In the genomic region with DNA sequence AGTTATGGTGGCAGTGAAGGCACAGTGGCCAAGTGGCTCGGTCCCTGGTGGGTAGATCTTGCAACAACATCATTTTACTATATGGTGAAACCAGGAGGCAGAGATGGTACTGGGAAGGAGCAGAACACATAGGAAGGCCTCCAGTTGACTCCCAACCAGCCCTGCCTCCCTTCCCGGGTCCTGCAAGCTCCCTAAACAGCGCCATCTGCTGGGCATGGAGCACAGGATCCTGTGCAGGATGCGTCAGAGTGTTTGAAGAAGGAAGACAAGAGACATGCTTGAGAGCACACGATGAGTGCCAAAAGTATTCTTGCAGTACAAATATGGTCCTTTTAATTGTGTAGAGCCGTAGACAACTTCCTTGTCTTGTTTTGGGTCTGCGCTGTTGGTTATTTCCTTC, we compare ENCODE assay signal across 8 mouse cellular contexts. TPM values are rescaled to one million over a fixed set of nuclear protein-coding genes. Genes with fewer than 3 reads are reported as not detected.
DNase-seq lines count a peak whose midpoint lies in the region; ATAC-seq and TF ChIP-seq lines count a peak whose summit lies in the region.

No protein-coding gene starts in this region.

- peak; percentile 59 for DNase-seq in gastrocnemius, adult 2 months
- no peak for DNase-seq in gastrocnemius, postnatal 25 days
- peak; percentile 27 for DNase-seq in ovary, postnatal 14 days (ENCODE audit: low spot score)
- no peak for DNase-seq in ovary, postnatal 10 days (ENCODE audit: low spot score)
- peak; percentile 90 to 92 for DNase-seq in cerebellum, postnatal 10 days
- DNase-seq in kidney, adult 8-10 months = peak; percentile 42 to 65
- DNase-seq in neural tube, embryonic 11.5 days (ENCODE audit: low spot score) = peak; percentile 65

- H3K27me3 ChIP-seq in neural tube, embryonic 11.5 days (ENCODE audit: control insufficient read depth, insufficient read depth, low read length) = no peaks in the 10 kb centered on the region

- 62% methylated on average over 7 of the region's 7 CpGs for WGBS in neural tube, embryonic 11.5 days

- no peak overlapping the region for H3K9ac ChIP-seq in neural tube, embryonic 11.5 days (ENCODE audit: low read length)

- no peak overlapping the region for H3K27ac ChIP-seq in gastrocnemius, adult 2 months
- H3K27ac ChIP-seq in neural tube, embryonic 11.5 days (ENCODE audit: low read depth, low read length) = no peak overlapping the region

- peak; percentile 69 for TF ChIP-seq CTCF in gastrocnemius, adult 2 months (IDR thresholded peaks at IDR 0.05)

- no peaks in the 10 kb centered on the region for H3K9me3 ChIP-seq in neural tube, embryonic 11.5 days (ENCODE audit: control insufficient read depth, low read length)

- H3K36me3 ChIP-seq in neural tube, embryonic 11.5 days (ENCODE audit: control insufficient read depth, insufficient read depth, low read length) = no peaks in the 10 kb centered on the region

- peak; percentile 45; the same call in 1 of the 2 replicates for ATAC-seq in neural tube, embryonic 11.5 days (ENCODE audit: insufficient read depth, low FRiP score, low TSS enrichment)
- ATAC-seq in erythroblast, adult 5-6 weeks (replicated peaks; ENCODE audit: low FRiP score, poor library complexity, severe bottlenecking) = no peak

- H3K4me2 ChIP-seq in neural tube, embryonic 11.5 days (ENCODE audit: low read depth) = no peak overlapping the region

- no peak overlapping the region for H3K4me3 ChIP-seq in gastrocnemius, adult 2 months
- H3K4me3 ChIP-seq in neural tube, embryonic 11.5 days (ENCODE audit: low read depth, low read length) = no peak overlapping the region

- intact Hi-C loops in gastrocnemius, adult 2 months (cut with DNase I) = loop anchor here (5.0 kb wide), 1 partner anchor 48 kb away; a partner anchor contains a TSS

- H3K4me1 ChIP-seq in neural tube, embryonic 11.5 days (ENCODE audit: control insufficient read depth, insufficient read depth, low read length) = peaks cover 15% of the 10 kb centered on the region

RNA-seq across cellular contexts. Expression of a gene that starts 49.3 kb away (rescaled TPM):
- total RNA-seq in gastrocnemius, adult 2 months (2021) = 10 to 100 TPM; 15.0 to 17.6 TPM
- 10 to 100 TPM; 12.5 to 14.7 TPM for total RNA-seq in gastrocnemius, postnatal 25 days (2021)
- polyA plus RNA-seq in neural tube, embryonic 11.5 days (2014; fragmentation: Nextera tagmentation; extraction: Ambion mirVana) = 14.9 and 18.7 TPM in 2 replicates
- total RNA-seq in erythroblast, adult 5-6 weeks (2015; ENCODE audit: low replicate concordance) = 1.7 and 2.5 TPM in 2 replicates
- total RNA-seq in erythroblast, adult 5-6 weeks (2017; ENCODE audit: low replicate concordance) = 1.4 and 2.1 TPM in 2 replicates

Comparison
In these comparisons a context has a peak if more than half of its experiments do, and no peak if none do; other contexts are left out.
1. DNase-seq: peak in gastrocnemius, adult 2 months (single experiment), ovary, postnatal 14 days (single experiment), cerebellum, postnatal 10 days (2 of 2), kidney, adult 8-10 months (2 of 2) and neural tube, embryonic 11.5 days (single experiment); none in gastrocnemius, postnatal 25 days (single experiment) and ovary, postnatal 10 days (single experiment).